Mouse (Mus musculus) brown adipose tissue, adult 24 weeks (tissue): ENCODE measurements at regions not wholly inside any gene's neighbourhood (a gene's known extent, or its start where the extent isn't known, plus 50 kb on each side); places are given as distances from the start of the nearest gene placed in this dataset.

Experiments
- H3K27ac ChIP-seq: fragments of 200-500 bp; replicated peaks from 2 replicates; pipeline ENCODE4 v1.5.1; 2012; ENCODE audit warnings: low read depth, mild to moderate bottlenecking, low read length
- H3K4me1 ChIP-seq: fragments of 200-500 bp; 2 replicates; pipeline ENCODE4 v1.6.1; 2012; ENCODE audit warnings: low read length, mixed read lengths; ENCODE audit not compliant: control insufficient read depth, insufficient read depth, insufficient read length
- H3K4me3 ChIP-seq: fragments of 200-500 bp; 2 replicates; pipeline ENCODE4 v1.5.1; 2012; ENCODE audit warnings: low read depth, mild to moderate bottlenecking, low read length, moderate library complexity; ENCODE audit not compliant: insufficient read depth

DNA sequence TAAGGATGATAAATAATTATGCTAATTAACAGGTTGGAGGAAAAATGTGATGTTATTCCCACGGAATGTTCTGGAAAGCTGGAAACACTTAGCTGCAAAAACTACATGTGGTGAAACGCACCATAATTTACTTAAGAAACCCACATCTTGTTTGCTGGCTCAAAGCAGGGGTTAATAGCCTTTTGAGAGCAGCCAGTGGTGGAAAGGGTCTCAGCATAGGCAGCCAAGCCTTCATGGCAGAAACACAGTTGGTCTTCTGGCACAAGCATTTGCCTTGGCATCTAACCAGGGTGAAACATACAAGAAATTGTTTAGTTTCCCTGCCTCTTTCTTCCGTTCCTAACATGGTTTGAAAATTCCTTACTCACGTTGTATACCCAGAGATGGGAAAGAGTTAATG lies 192.1 kb upstream of the Gas1 start:
- H3K4me1 ChIP-seq: peaks cover 2% of the 10 kb centered on the region; the same call in 1 of the 2 replicates

GRCm38 (mm10) chr13:60371656-60372055 lies 194.5 kb upstream of the Gas1 start:
- Histone ChIP-seq H3K27ac (no peak overlapping the region), H3K4me1 (no peaks in the 10 kb centered on the region), H3K4me3 (no peak overlapping the region)

More for the DNA sequence above, 192.1 kb upstream of the Gas1 start:
- Histone ChIP-seq H3K4me3 (no peak overlapping the region), H3K27ac (no peak overlapping the region)

DNA sequence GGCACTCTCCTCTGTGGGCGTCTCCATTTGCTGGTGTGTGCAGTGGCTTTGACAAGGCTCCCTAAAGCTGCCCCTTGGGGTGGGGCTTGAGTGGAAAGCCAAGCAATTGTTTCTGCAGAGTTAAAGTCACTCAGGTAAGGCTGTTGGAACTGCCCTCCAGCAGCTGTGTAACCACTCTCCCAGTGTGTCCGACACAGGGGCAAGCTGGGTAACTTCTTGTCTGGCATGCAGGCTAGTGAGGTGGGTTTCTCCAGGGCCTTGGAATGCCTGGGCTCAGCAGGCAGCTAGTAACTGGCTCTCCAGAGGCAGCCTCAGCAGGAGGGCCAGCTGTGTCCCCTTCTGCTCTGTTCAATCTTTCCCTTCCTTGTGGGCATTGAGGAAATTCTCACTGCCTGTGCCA lies 199.5 kb upstream of the Gas1 start:
- H3K27ac ChIP-seq: no peak overlapping the region
- no peaks in the 10 kb centered on the region for H3K4me1 ChIP-seq
- no peak overlapping the region for H3K4me3 ChIP-seq

DNA sequence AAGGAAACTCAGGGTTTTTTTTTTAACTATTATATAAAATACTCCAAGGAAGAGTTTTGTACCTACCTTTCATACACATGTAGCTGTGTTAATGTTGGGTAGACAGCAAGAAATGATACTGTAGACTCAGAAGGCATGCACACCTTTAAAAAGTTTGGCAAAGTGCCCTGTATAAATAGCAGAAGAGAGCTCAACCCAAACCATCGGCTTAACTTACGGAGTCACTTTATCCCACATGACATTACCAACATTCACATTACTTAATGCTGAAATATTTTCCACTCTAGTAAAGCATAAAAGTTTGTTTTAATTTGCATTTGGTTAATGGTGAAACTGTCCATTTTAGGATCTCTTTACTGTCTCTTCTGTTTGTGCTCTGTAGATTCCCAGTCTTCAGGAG lies 205.7 kb upstream of the Gas1 start:
- Histone ChIP-seq H3K27ac (no peak overlapping the region), H3K4me3 (no peak overlapping the region), H3K4me1 (no peaks in the 10 kb centered on the region)

DNA sequence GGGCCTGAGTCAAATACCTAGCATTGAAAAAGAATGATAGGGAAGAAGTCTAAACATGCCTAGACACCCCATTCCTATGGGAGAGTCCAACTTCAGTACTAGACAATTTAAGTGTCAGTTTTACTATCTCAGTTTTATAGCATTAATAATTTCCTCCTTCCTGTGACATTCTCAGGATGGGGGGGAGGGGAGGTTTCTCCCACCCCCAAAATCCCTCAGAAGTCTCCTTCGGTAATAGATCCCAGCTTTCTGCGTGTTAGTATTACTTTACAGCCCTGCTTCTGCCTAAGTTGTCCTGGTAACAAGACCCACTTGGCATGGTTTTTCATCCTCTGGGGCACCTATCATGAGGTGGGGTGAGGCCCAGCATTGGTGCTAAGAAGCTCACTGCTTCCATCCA lies 202.9 kb upstream of the Dapk1 start:
- H3K4me3 ChIP-seq: no peak overlapping the region
- H3K27ac ChIP-seq: no peak overlapping the region
- H3K4me1 ChIP-seq: no peaks in the 10 kb centered on the region

- Histone ChIP-seq H3K4me3 (no peak overlapping the region), H3K27ac (no peak overlapping the region), H3K4me1 (no peaks in the 10 kb centered on the region)
Measured at GRCm38 (mm10) chr13:60400764-60401487, 200.8 kb upstream of the Dapk1 start.

GRCm38 (mm10) chr13:60403471-60403870 lies 198.3 kb upstream of the Dapk1 start:
- H3K4me3 ChIP-seq: no peak overlapping the region
- H3K4me1 ChIP-seq: no peaks in the 10 kb centered on the region
- H3K27ac ChIP-seq: no peak overlapping the region

GRCm38 (mm10) chr13:60407344-60407743 lies 194.4 kb upstream of the Dapk1 start:
- Histone ChIP-seq H3K27ac (no peak overlapping the region), H3K4me1 (peaks cover 7% of the 10 kb centered on the region), H3K4me3 (no peak overlapping the region)

DNA sequence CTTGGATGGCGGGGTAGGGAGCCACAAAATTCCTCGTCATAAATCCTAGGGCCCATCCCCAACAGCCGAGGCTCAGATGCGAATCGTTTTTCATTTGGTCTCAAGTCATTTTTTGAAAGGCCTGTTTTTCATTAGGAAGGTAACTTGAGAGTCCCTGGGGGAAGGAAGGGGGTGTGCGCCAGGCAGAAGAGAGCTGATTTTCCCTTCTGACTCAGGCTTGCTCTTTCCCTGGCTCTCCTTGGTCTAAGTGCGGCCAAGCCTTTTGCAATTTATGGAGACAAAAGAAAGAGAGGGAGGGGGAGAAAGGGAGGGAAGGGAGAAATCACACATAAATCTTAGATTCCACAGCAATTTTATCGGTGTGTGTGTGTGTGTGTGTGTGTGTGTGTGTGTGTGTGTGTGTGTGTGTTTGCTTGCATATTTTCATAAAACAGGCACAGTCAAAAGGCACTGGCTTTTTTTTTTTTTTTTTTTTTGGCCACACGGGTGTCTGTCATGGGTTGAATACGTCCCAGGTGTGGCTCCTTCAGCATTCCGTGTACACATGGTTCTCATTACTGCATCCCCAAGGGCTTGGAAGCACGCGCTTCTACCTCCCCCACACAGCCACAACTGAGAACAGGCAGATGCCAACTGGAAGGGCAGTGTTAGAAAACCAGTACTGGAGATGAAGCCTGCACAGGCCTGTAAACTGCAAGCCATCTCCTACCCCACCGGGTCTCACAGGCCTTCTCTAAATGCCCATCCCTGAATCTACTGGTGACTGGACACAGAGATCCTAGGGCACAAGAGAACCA lies 191.8 kb upstream of the Dapk1 start:
- H3K27ac ChIP-seq: peak overlapping the region; percentile 54
- peaks cover 7% of the 10 kb centered on the region for H3K4me1 ChIP-seq
- H3K4me3 ChIP-seq: no peak overlapping the region

GRCm38 (mm10) chr13:60416024-60416423 lies 185.7 kb upstream of the Dapk1 start:
- Histone ChIP-seq H3K27ac (no peak overlapping the region), H3K4me3 (no peak overlapping the region), H3K4me1 (no peaks in the 10 kb centered on the region)

DNA sequence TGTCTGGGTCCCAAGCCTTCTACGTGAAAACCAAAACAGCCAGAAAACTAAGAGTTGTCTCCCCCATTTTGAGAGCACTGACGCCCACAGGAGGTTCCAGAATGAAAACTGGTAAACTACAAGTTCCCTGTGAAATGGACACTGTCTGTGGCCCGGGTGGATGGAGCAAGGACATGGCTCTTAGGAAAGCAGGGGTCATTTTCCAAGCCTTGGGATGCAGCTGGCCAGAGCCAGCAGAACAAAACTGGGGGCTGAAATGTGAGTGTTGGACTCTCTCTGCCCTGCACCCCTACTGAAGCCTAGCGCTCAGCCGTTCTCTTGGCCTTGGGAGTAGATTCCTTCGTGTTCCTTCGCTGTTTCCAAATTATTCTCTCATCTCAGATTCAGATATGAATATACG lies 184.7 kb upstream of the Dapk1 start:
- H3K27ac ChIP-seq: peak overlapping the region; percentile 56
- no peak overlapping the region for H3K4me3 ChIP-seq
- H3K4me1 ChIP-seq: no peaks in the 10 kb centered on the region

DNA sequence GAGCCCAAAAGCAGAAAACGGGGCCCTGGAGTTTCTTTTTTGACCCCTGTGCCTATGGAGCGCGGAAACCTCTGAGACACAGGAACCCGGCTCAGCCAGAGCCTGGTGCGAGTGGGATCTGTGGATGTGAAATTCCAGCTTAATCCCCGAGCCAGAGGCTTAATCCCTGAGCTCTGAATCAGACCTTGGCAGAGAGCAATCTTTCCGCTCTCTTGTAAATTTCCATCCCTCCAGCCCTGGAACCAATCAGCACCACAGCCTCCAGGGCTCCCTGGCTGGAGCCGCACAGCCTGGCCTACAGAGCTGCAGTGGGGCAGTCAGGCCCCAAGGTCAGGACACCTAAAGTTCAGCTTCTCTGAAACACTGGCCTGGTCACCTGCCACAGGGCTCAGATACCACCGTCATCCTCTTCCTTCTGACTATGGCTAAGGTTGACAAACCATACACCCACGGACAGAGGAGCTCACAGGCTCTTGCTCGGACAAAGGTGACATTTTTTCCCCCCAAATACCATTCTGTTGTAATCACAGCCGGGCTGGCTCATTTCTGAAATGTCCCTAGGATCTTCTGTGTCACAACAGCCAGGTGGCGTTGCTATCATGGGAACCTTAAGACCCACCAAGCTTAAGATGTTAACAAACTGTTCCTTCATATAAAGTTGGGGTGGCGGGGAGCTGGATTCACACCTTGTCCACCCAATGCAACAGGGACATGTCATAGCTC lies 184.2 kb upstream of the Dapk1 start:
- Histone ChIP-seq H3K4me3 (no peak overlapping the region), H3K27ac (peak overlapping the region; percentile 79), H3K4me1 (no peaks in the 10 kb centered on the region)

- no peaks in the 10 kb centered on the region for H3K4me1 ChIP-seq
- no peak overlapping the region for H3K4me3 ChIP-seq
- no peak overlapping the region for H3K27ac ChIP-seq
Measured at GRCm38 (mm10) chr13:60420386-60420785, 181.4 kb upstream of the Dapk1 start.

DNA sequence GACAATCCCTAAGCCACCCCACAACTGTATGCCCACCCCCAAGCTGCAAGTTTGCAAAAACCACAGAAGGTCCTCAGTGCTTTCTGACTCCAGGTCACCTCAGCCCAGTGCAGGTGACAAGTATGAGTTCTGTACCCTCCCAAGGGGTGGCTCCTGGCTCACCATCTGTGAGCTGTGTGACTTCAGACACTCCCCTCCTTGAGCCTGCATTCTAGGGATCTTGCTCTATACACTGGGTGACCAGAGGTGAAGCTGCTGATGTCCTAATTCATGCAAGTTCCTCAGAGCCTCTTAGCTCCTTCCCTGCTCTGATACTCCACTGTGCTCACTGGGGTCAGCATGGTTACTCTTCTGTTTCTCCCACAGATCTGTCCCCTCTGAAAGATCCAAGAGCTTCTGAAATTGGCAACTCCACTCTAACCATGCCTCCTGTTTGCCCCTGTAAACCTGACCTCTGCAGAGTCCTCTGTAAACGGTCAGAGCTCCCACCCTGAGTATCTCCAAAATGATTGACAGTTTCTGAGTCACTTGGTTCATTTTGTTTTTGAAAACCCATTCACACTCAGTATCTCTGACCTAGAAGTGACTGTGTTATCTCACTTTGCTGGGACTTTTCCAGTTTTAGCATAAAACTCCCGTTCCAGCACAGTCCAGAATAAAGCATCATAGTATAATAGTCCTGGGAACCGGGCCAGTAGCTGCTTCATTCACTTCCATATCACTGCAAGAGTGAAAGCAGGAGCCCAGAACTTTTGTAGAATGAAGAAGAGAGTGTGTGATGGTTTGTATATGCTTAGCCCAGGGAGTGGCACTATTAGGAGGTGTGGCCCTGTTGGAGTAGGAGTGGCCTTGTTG lies 180.7 kb upstream of the Dapk1 start:
- H3K4me1 ChIP-seq: no peaks in the 10 kb centered on the region
- H3K27ac ChIP-seq: no peak overlapping the region
- H3K4me3 ChIP-seq: no peak overlapping the region

GRCm38 (mm10) chr13:60424267-60424666 lies 177.5 kb upstream of the Dapk1 start:
- Histone ChIP-seq H3K4me1 (no peaks in the 10 kb centered on the region), H3K4me3 (no peak overlapping the region), H3K27ac (no peak overlapping the region)
